Mouse (Mus musculus) erythroblast, embryonic 14.5 days (primary cell): ENCODE results near the gene Gm12166.

Experiments
- GATA1 ChIP-seq: IDR thresholded peaks from 2 replicates; pipeline ENCODE4 v1.6.1; 2012; ENCODE audit warnings: low read length, inconsistent platforms, mixed read lengths
- TAL1 ChIP-seq: IDR thresholded peaks from 3 replicates; pipeline ENCODE4 v1.6.1; 2012; ENCODE audit warnings: low read length, inconsistent platforms, mixed read lengths

- TF ChIP-seq GATA1, result no peak
- TF ChIP-seq TAL1, result no peak
These were observed 22.1 kb downstream of the Gm12166 start for GRCm38 (mm10) chr11:46030026-46030425.
